Mouse (Mus musculus) erythroblast, embryonic 14.5 days (primary cell): ENCODE measurements around the gene BC052040.

Source experiments
- GATA1 ChIP-seq: IDR thresholded peaks from 2 replicates; pipeline ENCODE4 v1.6.1; 2012; ENCODE audit warnings: low read length, inconsistent platforms, mixed read lengths
- TAL1 ChIP-seq: IDR thresholded peaks from 3 replicates; pipeline ENCODE4 v1.6.1; 2012; ENCODE audit warnings: low read length, inconsistent platforms, mixed read lengths

DNA sequence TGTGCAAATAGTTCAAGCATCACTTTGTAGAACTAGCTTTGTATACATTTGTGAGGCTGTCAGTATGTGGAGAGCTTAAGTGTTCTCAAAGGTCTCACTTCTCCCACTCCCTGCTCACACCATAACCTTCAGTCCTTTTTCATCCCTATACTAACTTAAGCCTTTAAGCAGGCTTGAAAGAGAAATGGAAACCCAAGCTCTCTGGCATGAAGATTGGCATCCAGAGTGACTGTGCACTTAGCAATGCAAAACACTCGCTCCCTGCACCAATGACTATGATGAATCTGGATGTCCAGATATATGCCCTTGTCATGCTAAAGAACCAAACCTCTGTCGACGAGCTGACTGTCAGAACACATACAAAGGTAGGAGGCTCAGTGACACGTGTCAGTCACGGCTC, 6.7 kb upstream of the BC052040 start:
- TF ChIP-seq GATA1 (no peak), TAL1 (no peak)
